Mouse (Mus musculus) lung, postnatal 36 days (tissue): Measurements from ENCODE around the gene Pnkd.

Experiments
- DNase-seq: peaks from one replicate; pipeline ENCODE4 v3.0.0; 2022; ENCODE audit warnings: mixed read lengths

The Pnkd gene

GRCm38 (mm10) chr1:74362325-74363229 is 77.8 kb downstream of the Pnkd start:
- no peak for DNase-seq

GRCm38 (mm10) chr1:74363437-74363836 is 78.7 kb downstream of the Pnkd start:
- DNase-seq = peak; percentile 27

- no peak for DNase-seq
Measured at GRCm38 (mm10) chr1:74364270-74364669, 79.5 kb downstream of the Pnkd start.

GRCm38 (mm10) chr1:74367886-74368645 is 83.3 kb downstream of the Pnkd start:
- DNase-seq = peak; percentile 67

- no peak for DNase-seq
Measured at GRCm38 (mm10) chr1:74370040-74370439, 85.3 kb downstream of the Pnkd start.

GRCm38 (mm10) chr1:74373372-74373771 is 88.6 kb downstream of the Pnkd start:
- no peak for DNase-seq

- peak; percentile 68 for DNase-seq
Measured at GRCm38 (mm10) chr1:74374980-74375379, 90.2 kb downstream of the Pnkd start, which contains the start of gene Slc11a1. Gene Slc11a1 (plus strand): TSS chr1:74375195.

GRCm38 (mm10) chr1:74375561-74375960 is 90.8 kb downstream of the Pnkd start:
- DNase-seq = peak; percentile 38

- peak; percentile 43 for DNase-seq
Measured at GRCm38 (mm10) chr1:74376396-74376795, 91.7 kb downstream of the Pnkd start.

GRCm38 (mm10) chr1:74379058-74379504 is 94.4 kb downstream of the Pnkd start:
- no peak for DNase-seq

GRCm38 (mm10) chr1:74380484-74380883 is 95.8 kb downstream of the Pnkd start:
- no peak for DNase-seq

GRCm38 (mm10) chr1:74381588-74382021 is 96.9 kb downstream of the Pnkd start:
- peak; percentile 43 for DNase-seq

- no peak for DNase-seq
Measured at GRCm38 (mm10) chr1:74383385-74383784, 98.7 kb downstream of the Pnkd start.

- DNase-seq = no peak
Measured at GRCm38 (mm10) chr1:74384525-74384924, 99.8 kb downstream of the Pnkd start.

- no peak for DNase-seq
Measured at GRCm38 (mm10) chr1:74385064-74385463, 100.3 kb downstream of the Pnkd start.

- no peak for DNase-seq
Measured at GRCm38 (mm10) chr1:74385531-74385930, 100.8 kb downstream of the Pnkd start.

- DNase-seq = no peak
Measured at GRCm38 (mm10) chr1:74386363-74386713, 101.6 kb downstream of the Pnkd start.

- DNase-seq = peak; percentile 96
Measured at GRCm38 (mm10) chr1:74386714-74387385, 102.1 kb downstream of the Pnkd start.

GRCm38 (mm10) chr1:74387386-74387988 is 102.8 kb downstream of the Pnkd start:
- DNase-seq = no peak

- DNase-seq = no peak
Measured at GRCm38 (mm10) chr1:74388398-74388920, 103.7 kb downstream of the Pnkd start.

- peak; percentile 76 for DNase-seq
Measured at GRCm38 (mm10) chr1:74389831-74390286, 105.1 kb downstream of the Pnkd start.

- peak; percentile 86 for DNase-seq
Measured at GRCm38 (mm10) chr1:74390287-74390906, 105.7 kb downstream of the Pnkd start.
